Comparison of ENCODE assay signal across 21 mouse cellular contexts in genomic region chr6:31500691-31501090, GRCm38 (mm10).
"Had no signal": no experiment of that assay in that cellular context is flagged by ENCODE, and none has a peak within 500 bp of the region (broad histone marks: within the 10 kb centered on the region; RNA-seq: fewer than 3 reads in every experiment).

No protein-coding gene starts in this region.

- ATAC-seq: midbrain, embryonic 16.5 days had no signal

- H3K9me3 ChIP-seq: midbrain, embryonic 10.5 days; midbrain, embryonic 12.5 days; neural tube, embryonic 12.5 days; neural tube, embryonic 15.5 days; stomach, embryonic 15.5 days had no signal

- H3K27me3 ChIP-seq: midbrain, embryonic 12.5 days; neural tube, embryonic 12.5 days; neural tube, embryonic 15.5 days; stomach, embryonic 15.5 days had no signal

- H3K4me1 ChIP-seq: midbrain, embryonic 12.5 days; neural tube, embryonic 12.5 days; stomach, embryonic 15.5 days had no signal

- H3K4me2 ChIP-seq: lung, embryonic 14.5 days; midbrain, embryonic 12.5 days; neural tube, embryonic 12.5 days; neural tube, embryonic 15.5 days; stomach, embryonic 15.5 days had no signal

- H3K27ac ChIP-seq: midbrain, embryonic 10.5 days; midbrain, embryonic 12.5 days; neural tube, embryonic 12.5 days; stomach, embryonic 15.5 days; stomach, postnatal 0 days had no signal

- H3K4me3 ChIP-seq: midbrain, embryonic 10.5 days; midbrain, embryonic 12.5 days; myocyte; neural tube, embryonic 12.5 days; neural tube, embryonic 15.5 days; stomach, embryonic 15.5 days had no signal

- DNase-seq: lung, adult 18-20 months; lung, embryonic 14.5 days; lung, postnatal 10 days; lung, postnatal 4 days; midbrain, embryonic 14.5 days; retina, postnatal 1 day; right cerebral cortex, adult 18-20 months; right cerebral cortex, postnatal 25 days; right cerebral cortex, postnatal 4 days; spleen, adult 18-20 months; thymus, adult 2 months; thymus, postnatal 25 days; thymus, postnatal 4 days had no signal

- H3K9ac ChIP-seq: lung, embryonic 14.5 days; midbrain, embryonic 12.5 days; neural tube, embryonic 12.5 days; neural tube, embryonic 15.5 days; stomach, embryonic 15.5 days had no signal
